Mouse (Mus musculus): ENCODE results near the gene Gm7954. TPM values are rescaled to one million over a fixed set of nuclear protein-coding genes. Genes with fewer than 3 reads are reported as not detected.
"Not testable (repeated sequence)": the region's sequence is repeated elsewhere in the genome, so short reads cannot be mapped to it uniquely, and the experiment has no call there.

Gene Gm7954
- not detected for total RNA-seq (2021)

- DNase-seq (ENCODE audit: low spot score); intact Hi-C loops (cut with DNase I): not testable (repeated sequence)
Observed at GRCm38 (mm10) chr14:41453418-41453817, at the start of gene Gm7954. TSS of gene Gm7954 (minus strand) at chr14:41453518.

DNA sequence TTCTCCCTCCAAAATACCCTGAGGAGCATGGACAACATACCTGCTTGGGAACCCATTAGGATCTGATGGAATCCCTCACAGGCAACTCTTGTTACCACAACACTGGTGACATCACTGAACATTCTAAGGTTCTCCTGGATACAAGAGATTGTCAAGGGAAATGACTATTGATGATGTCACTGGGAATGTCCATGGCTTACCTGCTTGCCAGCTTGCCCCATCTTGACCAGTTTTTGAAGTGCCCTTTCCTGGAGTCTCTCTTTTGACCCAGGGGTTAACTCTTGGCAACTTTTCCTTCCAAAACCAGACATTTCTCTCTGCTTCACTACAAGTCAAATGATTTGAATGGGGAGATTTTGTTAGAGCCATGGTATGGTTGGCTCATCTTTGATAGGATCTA lies 36.1 kb upstream of the Gm7954 start, which contains the start of gene Gm3486:
Gene Gm3486 (minus strand): TSS at position 101 of the 400 bp plus-strand sequence.
- DNase-seq (ENCODE audit: low spot score); intact Hi-C loops (cut with DNase I): not testable (repeated sequence)

DNA sequence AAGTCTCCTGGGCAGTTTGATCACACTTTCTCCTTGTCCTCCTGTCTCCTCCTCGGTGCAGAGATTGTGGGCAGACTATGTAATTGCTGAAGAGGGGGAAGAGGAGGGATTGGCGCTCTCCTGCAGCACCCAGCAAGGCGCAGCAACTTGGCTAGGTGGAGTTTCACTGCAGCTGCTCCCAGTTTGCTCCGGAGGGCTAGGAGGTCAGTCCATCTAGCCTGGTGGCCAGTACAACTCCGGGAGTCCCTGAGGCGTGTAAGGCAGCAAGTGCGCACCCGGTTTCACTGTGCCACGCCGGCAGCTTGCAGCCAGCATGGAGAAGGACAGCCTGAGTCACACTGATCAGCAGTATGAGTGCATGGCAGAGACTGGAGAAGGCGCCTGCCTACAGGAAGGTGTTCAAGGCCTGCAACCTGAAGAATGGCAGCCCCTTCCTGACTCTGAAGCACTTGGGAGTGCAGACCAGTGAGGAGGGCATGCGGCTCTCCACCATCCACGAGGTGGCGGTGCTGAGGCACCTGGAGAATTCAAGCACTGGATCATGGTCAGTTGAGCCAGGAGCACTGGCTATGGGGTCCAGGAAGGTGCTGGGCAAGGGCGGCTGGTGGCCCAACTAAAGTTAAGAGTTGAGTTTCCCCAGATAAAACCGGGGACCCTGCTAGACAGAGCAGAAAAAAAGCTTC lies 27.8 kb downstream of the Gm7954 start:
- intact Hi-C loops (cut with DNase I); DNase-seq (ENCODE audit: low spot score): not testable (repeated sequence)

- DNase-seq (ENCODE audit: low spot score); intact Hi-C loops (cut with DNase I): not testable (repeated sequence)
Observed at GRCm38 (mm10) chr14:41424694-41425093, 28.6 kb downstream of the Gm7954 start.

GRCm38 (mm10) chr14:41408181-41408580 lies 45.1 kb downstream of the Gm7954 start, which contains the start of gene Gm6482:
TSS of gene Gm6482 (minus strand) at chr14:41408281.
- DNase-seq (ENCODE audit: low spot score); intact Hi-C loops (cut with DNase I): not testable (repeated sequence)

Other genes with a start within 250 kb of the Gm7954 start
- gene Gm2832, start 174.7 kb downstream of the Gm7954 start, total RNA-seq (2021): not detected
- not detected for gene Gm5798, start 104.9 kb downstream of the Gm7954 start, total RNA-seq (2021)
- not detected for gene Gm7945, start 67.1 kb downstream of the Gm7954 start, total RNA-seq (2021)
- not detected for gene Gm6482, start 45.2 kb downstream of the Gm7954 start, total RNA-seq (2021)
- gene Gm3486, start 36.0 kb upstream of the Gm7954 start, total RNA-seq (2021): not detected
- gene Gm7970, start 102.1 kb upstream of the Gm7954 start, total RNA-seq (2021): not detected
- not detected for gene 1700049E17Rik2, start 119.7 kb upstream of the Gm7954 start, total RNA-seq (2021)
- not detected for gene Gm3072, start 171.1 kb upstream of the Gm7954 start, total RNA-seq (2021)
- not detected for gene Gm3676, start 193.0 kb upstream of the Gm7954 start, total RNA-seq (2021)
- gene Gm8068, start 248.4 kb upstream of the Gm7954 start, total RNA-seq (2021): not detected